Mouse (Mus musculus): Measurements from ENCODE around the gene Slc12a5. TPM values are rescaled to one million over a fixed set of nuclear protein-coding genes. Genes with fewer than 3 reads are reported as not detected.

The Slc12a5 gene
- polyA plus RNA-seq, 1 experiment from 2014 or later, result 60.5 TPM

DNA sequence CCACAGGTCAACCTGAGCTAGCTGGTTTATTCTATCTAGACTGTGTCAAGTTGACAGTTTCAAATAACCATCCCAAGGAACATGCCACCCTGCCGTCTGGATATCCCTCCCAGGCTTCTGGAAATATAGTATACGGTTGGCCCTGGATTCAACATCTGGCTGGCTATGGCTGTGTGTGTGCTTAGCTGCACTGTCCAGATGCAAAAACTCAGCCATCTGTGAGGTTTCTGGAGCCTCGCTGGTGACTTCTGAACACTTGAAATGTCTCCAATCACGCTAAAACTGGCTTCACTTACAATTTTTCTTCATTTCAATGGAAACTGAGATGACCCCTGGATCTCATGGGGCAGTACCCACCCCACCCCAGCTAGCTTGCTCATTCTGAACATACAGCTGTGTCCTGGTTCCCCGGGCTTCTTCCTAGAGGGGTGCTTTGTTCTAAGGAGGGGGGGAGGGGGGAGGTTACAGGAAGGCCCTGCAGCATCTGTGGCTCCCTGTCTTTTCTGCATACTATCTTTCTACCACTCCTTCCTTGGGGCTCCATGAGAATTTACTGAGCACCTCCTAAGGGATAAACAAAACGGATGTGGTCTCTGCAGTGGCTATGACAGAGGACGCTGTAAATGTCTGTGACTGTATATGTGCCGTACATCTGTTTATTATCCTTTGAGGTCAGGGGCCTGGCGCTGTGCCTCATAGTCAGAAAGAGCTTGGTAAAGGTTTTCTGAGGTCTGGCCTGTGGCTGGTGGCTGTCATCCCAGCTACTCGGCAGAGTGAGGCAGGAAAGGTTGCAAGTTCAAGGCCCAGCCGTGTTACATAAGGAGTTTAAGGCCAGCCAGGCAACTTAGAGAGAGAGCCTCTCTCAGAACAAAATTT lies 29.7 kb upstream of the Slc12a5 start:
- H3K9ac ChIP-seq, result no peak overlapping the region
- H3K9me3 ChIP-seq, result no peaks in the 10 kb centered on the region
- ATAC-seq (ENCODE audit: low FRiP score, low read depth), result no peak
- H3K27me3 ChIP-seq, result no peaks in the 10 kb centered on the region
- no peak overlapping the region for H3K4me3 ChIP-seq
- no peak overlapping the region for H3K27ac ChIP-seq (replicated peaks)
- 59% methylated on average over 11 of the region's 11 CpGs for WGBS
- no peak overlapping the region for H3K4me2 ChIP-seq
- no peaks in the 10 kb centered on the region for H3K36me3 ChIP-seq
- no peaks in the 10 kb centered on the region for H3K4me1 ChIP-seq (replicated peaks)

DNA sequence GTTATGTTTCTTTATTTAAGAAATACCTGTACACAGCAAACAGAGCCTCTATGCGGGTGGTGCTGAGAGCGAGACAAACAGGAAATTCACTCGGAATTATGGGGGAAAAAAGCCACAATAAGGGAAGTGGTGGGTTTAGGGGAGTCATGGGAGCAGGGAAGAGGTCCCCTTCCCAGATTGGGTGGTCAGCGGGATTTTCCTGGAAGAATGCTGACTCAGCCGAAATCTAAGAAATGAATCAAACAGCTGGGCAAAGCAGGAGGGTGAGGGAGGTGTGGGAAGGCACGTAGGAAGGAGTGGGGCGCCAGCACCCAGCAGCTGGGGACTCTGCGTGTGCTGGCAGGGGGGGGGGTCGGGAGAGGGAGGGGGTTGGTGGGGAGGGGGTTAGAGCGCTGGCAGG lies 27.1 kb upstream of the Slc12a5 start:
- Histone ChIP-seq H3K36me3 (no peaks in the 10 kb centered on the region), H3K9ac (no peak overlapping the region), H3K4me1 (replicated peaks) (peaks cover 5% of the 10 kb centered on the region), H3K9me3 (no peaks in the 10 kb centered on the region), H3K27ac (replicated peaks) (no peak overlapping the region), H3K4me2 (no peak overlapping the region), H3K4me3 (no peak overlapping the region), H3K27me3 (no peaks in the 10 kb centered on the region)
- WGBS, result 45% methylated on average over 9 of the region's 10 CpGs
- ATAC-seq (ENCODE audit: low FRiP score, low read depth), result no peak

DNA sequence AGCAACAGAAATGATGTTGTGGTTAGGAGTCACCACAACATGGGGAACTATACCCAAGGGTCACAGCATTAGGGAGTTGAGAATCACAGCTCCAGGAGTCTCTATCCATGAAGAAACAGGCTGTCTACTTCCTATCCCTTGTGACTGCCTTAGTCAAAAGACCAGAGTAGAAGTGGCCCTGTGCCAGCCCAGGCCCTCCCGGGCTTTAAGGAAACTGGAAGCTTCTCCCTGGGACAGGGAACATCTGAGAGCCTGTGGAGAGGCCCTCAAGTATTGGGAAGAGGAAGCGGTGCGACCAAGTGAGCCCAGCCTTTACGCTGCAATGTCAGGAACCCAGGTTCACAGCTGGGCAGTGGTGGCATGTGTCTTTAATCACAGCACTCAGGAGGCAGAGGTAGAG lies 24.6 kb upstream of the Slc12a5 start:
- Histone ChIP-seq H3K9ac (no peak overlapping the region), H3K4me2 (no peak overlapping the region), H3K36me3 (no peaks in the 10 kb centered on the region), H3K4me3 (no peak overlapping the region), H3K9me3 (no peaks in the 10 kb centered on the region), H3K4me1 (replicated peaks) (peaks cover 27% of the 10 kb centered on the region), H3K27me3 (no peaks in the 10 kb centered on the region), H3K27ac (replicated peaks) (no peak overlapping the region)
- WGBS, result 70% methylated on average over 4 of the region's 4 CpGs
- ATAC-seq (ENCODE audit: low FRiP score, low read depth), result no peak

DNA sequence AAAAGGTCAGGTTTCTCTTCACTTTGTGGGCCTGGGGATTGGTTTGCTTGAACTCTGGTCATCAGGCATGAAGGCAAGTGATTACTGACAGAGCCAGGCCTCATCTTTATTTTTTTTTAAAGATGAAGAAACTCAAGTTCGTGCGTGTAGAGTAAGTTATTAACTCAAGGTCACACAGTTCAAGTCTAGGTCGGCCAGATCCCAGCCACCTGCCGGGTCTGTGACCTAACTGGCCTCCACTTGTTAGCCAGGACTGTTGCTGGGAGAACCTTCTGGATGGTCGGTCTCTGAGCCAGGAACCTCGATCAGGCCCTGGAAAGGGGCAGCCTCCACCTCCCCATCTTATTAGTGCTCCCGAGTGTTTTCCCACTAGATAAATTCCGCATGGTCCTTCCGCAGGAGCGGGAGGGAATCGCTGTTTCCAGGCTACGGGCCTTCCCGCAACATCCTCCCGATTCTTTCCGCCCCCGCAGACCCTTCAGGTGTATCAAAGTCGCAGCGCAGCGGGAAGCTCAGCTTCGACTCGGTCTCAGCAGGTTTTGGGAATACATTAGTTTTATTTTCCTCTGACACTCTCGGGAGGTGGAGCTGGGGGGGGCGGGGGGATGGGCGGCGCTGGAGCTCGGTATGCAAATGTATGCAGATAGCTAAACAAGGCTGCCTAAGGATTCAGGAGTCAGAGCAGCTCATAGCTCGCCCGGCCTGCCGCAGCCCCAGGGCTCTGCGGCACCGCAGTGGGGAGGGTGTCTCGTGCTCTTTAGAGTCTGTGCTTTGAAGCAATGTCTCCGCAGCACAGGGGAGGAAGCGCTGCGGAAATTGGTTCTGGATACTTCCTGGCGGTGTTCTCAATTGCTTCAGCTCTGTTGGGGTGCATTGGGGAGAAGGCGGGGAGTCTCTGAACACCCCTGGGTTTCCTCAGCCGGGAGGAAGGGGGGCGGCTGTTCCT lies 22.2 kb upstream of the Slc12a5 start:
- peak overlapping the region; percentile 40 for H3K4me3 ChIP-seq
- H3K4me2 ChIP-seq, result peak overlapping the region; percentile 69
- no peaks in the 10 kb centered on the region for H3K36me3 ChIP-seq
- WGBS, result 2% methylated on average over 39 of the region's 39 CpGs
- H3K27me3 ChIP-seq, result no peaks in the 10 kb centered on the region
- peak overlapping the region; percentile 84 for H3K27ac ChIP-seq (replicated peaks)
- peak; percentile 91 for ATAC-seq (ENCODE audit: low FRiP score, low read depth)
- peaks cover 27% of the 10 kb centered on the region for H3K4me1 ChIP-seq (replicated peaks)
- H3K9me3 ChIP-seq, result no peaks in the 10 kb centered on the region
- H3K9ac ChIP-seq, result peak overlapping the region; percentile 46

DNA sequence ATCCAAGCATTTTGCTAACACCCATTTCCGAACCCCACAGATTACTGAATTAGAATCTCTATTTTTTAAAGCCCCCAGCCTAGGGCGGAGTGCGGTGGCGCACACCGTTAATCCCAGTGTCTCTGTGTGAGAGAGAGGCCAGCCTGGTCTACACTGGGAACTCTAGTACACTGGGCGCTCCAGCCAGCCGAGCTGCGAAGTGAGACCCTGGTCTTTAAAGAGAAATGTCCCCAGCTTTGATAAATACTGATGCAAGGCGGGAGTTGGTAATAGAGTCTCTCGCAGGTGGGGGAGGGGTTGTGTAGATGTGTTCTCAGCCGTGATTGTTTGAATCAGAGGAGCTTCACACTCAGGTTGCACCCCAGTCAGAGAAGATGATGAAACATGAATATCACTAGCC lies 21.5 kb upstream of the Slc12a5 start:
- H3K9ac ChIP-seq, result peak overlapping the region; percentile 46
- peak overlapping the region; percentile 84 for H3K27ac ChIP-seq (replicated peaks)
- H3K36me3 ChIP-seq, result no peaks in the 10 kb centered on the region
- H3K4me1 ChIP-seq (replicated peaks), result peaks cover 27% of the 10 kb centered on the region
- peak overlapping the region; percentile 40 for H3K4me3 ChIP-seq
- peak overlapping the region; percentile 69 for H3K4me2 ChIP-seq
- no peaks in the 10 kb centered on the region; the same call in 1 of the 2 replicates for H3K27me3 ChIP-seq
- no peaks in the 10 kb centered on the region for H3K9me3 ChIP-seq
- peak; percentile 76 for ATAC-seq (ENCODE audit: low FRiP score, low read depth)
- WGBS, result 1% methylated on average over 11 of the region's 11 CpGs

DNA sequence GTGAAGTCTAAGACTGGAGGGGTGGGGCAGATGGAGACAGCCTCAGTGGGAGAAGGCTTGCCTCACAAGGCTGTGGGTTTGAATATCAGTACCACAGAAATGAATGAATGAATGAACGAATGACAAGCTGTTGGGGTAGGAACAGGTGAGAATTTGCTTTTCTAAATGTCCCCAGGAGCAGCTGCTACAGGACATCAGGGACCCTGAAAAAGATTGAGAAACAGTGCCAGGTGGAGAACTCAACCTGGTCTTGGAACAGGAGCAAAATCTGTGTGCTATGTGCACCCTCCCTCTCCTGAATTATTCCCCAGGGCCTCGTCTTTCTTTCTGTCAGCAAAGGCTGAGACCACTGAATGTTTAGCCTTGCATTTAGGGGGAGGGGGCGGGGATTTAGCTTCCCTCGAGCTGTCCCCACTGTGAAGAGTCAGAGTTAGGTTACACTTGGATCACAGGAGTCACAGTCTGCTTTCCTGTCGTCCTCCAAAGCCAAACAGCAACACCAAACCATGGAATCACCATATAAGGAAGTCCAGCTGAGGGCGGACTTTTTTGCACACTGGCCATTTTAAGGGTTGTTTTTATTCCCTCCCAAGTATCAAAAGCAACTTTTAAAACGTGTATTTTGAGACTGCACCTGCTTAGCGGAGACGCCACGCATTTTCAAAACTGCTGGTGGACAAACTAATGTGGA lies 20.3 kb upstream of the Slc12a5 start, which contains the start of gene Mmp9:
Gene Mmp9 (plus strand): TSS at position 641 of the 691 bp plus-strand sequence.
- Histone ChIP-seq H3K9ac (peak within 1 kb of the TSS; percentile 46; the same call in 1 of the 2 replicates), H3K27ac (replicated peaks) (peak within 1 kb of the TSS; percentile 84), H3K4me1 (replicated peaks) (peaks cover 27% of the 10 kb centered on the region), H3K36me3 (no peaks in the 10 kb centered on the region), H3K4me2 (peak within 1 kb of the TSS; percentile 69), H3K9me3 (no peaks in the 10 kb centered on the region), H3K4me3 (no peak within 1 kb of the TSS), H3K27me3 (peaks cover 3% of the 10 kb centered on the region; the same call in 1 of the 2 replicates)
- WGBS, result 30% methylated on average over 10 of the region's 10 CpGs
- ATAC-seq (ENCODE audit: low FRiP score, low read depth), result no peak

GRCm38 (mm10) chr2:164942692-164943290 lies 17.8 kb upstream of the Slc12a5 start:
- no peak overlapping the region for H3K4me2 ChIP-seq
- H3K27ac ChIP-seq (replicated peaks), result no peak overlapping the region
- peaks cover 27% of the 10 kb centered on the region for H3K4me1 ChIP-seq (replicated peaks)
- peaks cover 21% of the 10 kb centered on the region for H3K27me3 ChIP-seq
- no peak for ATAC-seq (ENCODE audit: low FRiP score, low read depth)
- no peaks in the 10 kb centered on the region for H3K36me3 ChIP-seq
- WGBS, result 20% methylated on average over 5 of the region's 5 CpGs
- no peaks in the 10 kb centered on the region for H3K9me3 ChIP-seq
- H3K9ac ChIP-seq, result no peak overlapping the region
- H3K4me3 ChIP-seq, result no peak overlapping the region

GRCm38 (mm10) chr2:164947506-164947905 lies 13.1 kb upstream of the Slc12a5 start:
- Histone ChIP-seq H3K27ac (replicated peaks) (no peak overlapping the region), H3K9ac (no peak overlapping the region), H3K9me3 (no peaks in the 10 kb centered on the region), H3K4me3 (no peak overlapping the region), H3K4me2 (no peak overlapping the region), H3K27me3 (peaks cover 64% of the 10 kb centered on the region), H3K4me1 (replicated peaks) (peaks cover 13% of the 10 kb centered on the region), H3K36me3 (no peaks in the 10 kb centered on the region)
- ATAC-seq (ENCODE audit: low FRiP score, low read depth), result no peak
- 33% methylated on average over 4 of the region's 4 CpGs for WGBS

DNA sequence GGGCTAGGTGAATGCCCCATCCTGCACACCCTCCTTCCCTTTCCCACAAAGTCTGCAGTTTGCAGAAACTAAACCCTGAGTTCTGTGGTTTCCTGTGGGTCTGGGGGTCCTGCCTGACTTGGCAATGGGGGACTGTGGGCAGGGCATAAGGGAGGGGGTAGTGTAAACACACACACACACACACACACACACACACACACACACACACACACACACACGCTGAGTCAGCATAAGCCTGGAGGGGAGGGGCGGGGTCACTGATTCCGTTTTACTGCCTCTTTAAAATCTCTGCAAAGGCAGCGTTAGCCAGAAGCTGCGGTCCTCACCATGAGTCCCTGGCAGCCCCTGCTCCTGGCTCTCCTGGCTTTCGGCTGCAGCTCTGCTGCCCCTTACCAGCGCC lies 12.7 kb upstream of the Slc12a5 start:
- H3K4me2 ChIP-seq, result no peak overlapping the region
- H3K36me3 ChIP-seq, result no peaks in the 10 kb centered on the region
- no peak for ATAC-seq (ENCODE audit: low FRiP score, low read depth)
- peaks cover 66% of the 10 kb centered on the region for H3K27me3 ChIP-seq
- H3K4me1 ChIP-seq (replicated peaks), result peaks cover 16% of the 10 kb centered on the region
- no peak overlapping the region for H3K4me3 ChIP-seq
- H3K27ac ChIP-seq (replicated peaks), result no peak overlapping the region
- H3K9me3 ChIP-seq, result no peaks in the 10 kb centered on the region
- H3K9ac ChIP-seq, result no peak overlapping the region
- WGBS, result 14% methylated on average over 6 of the region's 7 CpGs

DNA sequence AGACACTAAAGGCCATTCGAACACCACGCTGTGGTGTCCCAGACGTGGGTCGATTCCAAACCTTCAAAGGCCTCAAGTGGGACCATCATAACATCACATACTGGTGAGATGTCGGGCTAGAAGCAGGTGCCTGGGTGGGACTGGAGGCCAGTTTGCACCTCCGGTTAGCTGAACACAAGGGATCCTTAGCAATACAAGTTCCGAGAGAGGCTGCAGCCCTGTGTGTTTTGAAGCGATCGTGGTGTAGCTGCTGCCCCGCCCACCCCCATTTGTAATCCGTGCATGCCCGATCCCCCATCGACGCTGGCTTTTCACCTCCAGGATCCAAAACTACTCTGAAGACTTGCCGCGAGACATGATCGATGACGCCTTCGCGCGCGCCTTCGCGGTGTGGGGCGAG lies 11.6 kb upstream of the Slc12a5 start:
- Histone ChIP-seq H3K36me3 (no peaks in the 10 kb centered on the region), H3K27me3 (peaks cover 69% of the 10 kb centered on the region), H3K9me3 (no peaks in the 10 kb centered on the region), H3K27ac (replicated peaks) (no peak overlapping the region), H3K4me1 (replicated peaks) (peaks cover 23% of the 10 kb centered on the region), H3K4me2 (peak overlapping the region; percentile 47), H3K9ac (no peak overlapping the region), H3K4me3 (peak overlapping the region; percentile 27)
- WGBS, result 5% methylated on average over 25 of the region's 25 CpGs
- no peak for ATAC-seq (ENCODE audit: low FRiP score, low read depth)

- peaks cover 68% of the 10 kb centered on the region for H3K27me3 ChIP-seq
- no peak overlapping the region for H3K9ac ChIP-seq
- H3K36me3 ChIP-seq, result no peaks in the 10 kb centered on the region
- no peak for ATAC-seq (ENCODE audit: low FRiP score, low read depth)
- H3K27ac ChIP-seq (replicated peaks), result no peak overlapping the region
- peaks cover 23% of the 10 kb centered on the region for H3K4me1 ChIP-seq (replicated peaks)
- 27% methylated on average over 13 of the region's 13 CpGs for WGBS
- H3K4me3 ChIP-seq, result no peak overlapping the region
- H3K9me3 ChIP-seq, result no peaks in the 10 kb centered on the region
- no peak overlapping the region for H3K4me2 ChIP-seq
Observed at GRCm38 (mm10) chr2:164950501-164950900, 10.1 kb upstream of the Slc12a5 start.

All from hindbrain, embryonic 15.5 days (tissue).